16 mouse cellular contexts compared by ENCODE assay signal in the genomic region with DNA sequence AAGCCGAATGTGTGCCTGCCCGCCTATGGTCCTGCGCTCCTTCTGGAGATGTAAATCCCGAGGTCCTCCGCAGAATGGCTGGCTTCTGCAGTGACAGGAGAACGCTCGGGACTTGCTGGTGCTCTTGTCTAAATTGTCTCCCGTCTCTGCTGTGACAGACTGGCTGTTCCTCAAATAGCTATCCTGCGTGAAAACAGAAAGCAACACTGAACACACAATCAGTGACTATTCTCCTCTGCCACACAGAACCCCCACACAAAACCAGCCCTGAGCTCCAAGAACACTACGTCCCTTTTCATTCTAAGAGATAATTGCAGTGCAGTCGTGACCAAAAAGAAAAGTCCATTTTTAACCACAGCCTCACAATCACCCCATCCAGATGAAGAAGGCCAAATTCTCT.
DNase-seq lines count a peak whose midpoint lies in the region; ATAC-seq lines count a peak whose summit lies in the region.
"Had no signal": no experiment of that assay in that cellular context is flagged by ENCODE, and none has a peak within 500 bp of the region (broad histone marks: within the 10 kb centered on the region; RNA-seq: fewer than 3 reads in every experiment).

No protein-coding gene starts in this region.

- H3K36me3 ChIP-seq in forebrain, embryonic 11.5 days (ENCODE audit: control insufficient read depth, insufficient read depth, low read length) = no peaks in the 10 kb centered on the region
- H3K36me3 ChIP-seq: hindbrain, embryonic 12.5 days; limb, embryonic 13.5 days had no signal

- peak; percentile 72 for DNase-seq in left cerebral cortex, adult 11 months (ENCODE audit: low spot score)
- no peak for DNase-seq in left cerebral cortex, postnatal 4 days
- peak; percentile 64 to 78 for DNase-seq in frontal cortex, postnatal 36 days (ENCODE audit: low spot score in 2 of 2)
- DNase-seq in left cerebral cortex, postnatal 14 days (ENCODE audit: low spot score in 2 of 2) = peak; percentile 61 to 92
- peak; percentile 50 for DNase-seq in testis, postnatal 10 days (ENCODE audit: low spot score)
- no peak for DNase-seq in ovary, postnatal 10 days (ENCODE audit: low spot score)
- no peak for DNase-seq in forebrain, embryonic 11.5 days (ENCODE audit: low spot score)
- DNase-seq in kidney, adult 11 months = no peak
- DNase-seq: kidney, adult 9 months; lung, embryonic 14.5 days; retina, postnatal 1 day had no signal

- no peak overlapping the region for H3K4me3 ChIP-seq in forebrain, embryonic 11.5 days (ENCODE audit: low read depth, low read length)
- H3K4me3 ChIP-seq: hindbrain, embryonic 12.5 days; limb, embryonic 13.5 days had no signal

- H3K9ac ChIP-seq in forebrain, embryonic 11.5 days (ENCODE audit: low read length) = no peak overlapping the region
- H3K9ac ChIP-seq: hindbrain, embryonic 12.5 days; limb, embryonic 13.5 days; lung, embryonic 14.5 days had no signal

- no peak for ATAC-seq in forebrain, embryonic 11.5 days (replicated peaks; ENCODE audit: low FRiP score)
- ATAC-seq: CD4-positive, CD25-positive, alpha-beta regulatory T cell, adult 4 months; Patski had no signal

- H3K27me3 ChIP-seq in forebrain, embryonic 11.5 days (ENCODE audit: control insufficient read depth, insufficient read depth, low read length) = no peaks in the 10 kb centered on the region
- H3K27me3 ChIP-seq: hindbrain, embryonic 12.5 days; limb, embryonic 13.5 days had no signal

- WGBS in forebrain, embryonic 11.5 days = 78% methylated on average over 11 of the region's 11 CpGs

- no peak overlapping the region for H3K27ac ChIP-seq in forebrain, embryonic 11.5 days (ENCODE audit: low read depth, low read length)
- H3K27ac ChIP-seq: hindbrain, embryonic 12.5 days; limb, embryonic 13.5 days had no signal

- H3K4me2 ChIP-seq in forebrain, embryonic 11.5 days (ENCODE audit: low read depth, low read length, severe bottlenecking) = no peak overlapping the region
- H3K4me2 ChIP-seq: hindbrain, embryonic 12.5 days; limb, embryonic 13.5 days; lung, embryonic 14.5 days; midbrain, embryonic 11.5 days had no signal

- intact Hi-C loops in left cerebral cortex, postnatal 4 days (cut with DNase I) = no loop called here
- intact Hi-C loops in left cerebral cortex, postnatal 14 days (cut with DNase I) = loop anchor here (5.0 kb wide), 3 partner anchors 90 to 300 kb away; a partner anchor contains a TSS

- H3K9me3 ChIP-seq in forebrain, embryonic 11.5 days (ENCODE audit: control insufficient read depth, low read length) = no peaks in the 10 kb centered on the region
- H3K9me3 ChIP-seq: hindbrain, embryonic 12.5 days; limb, embryonic 13.5 days had no signal

- H3K4me1 ChIP-seq in forebrain, embryonic 11.5 days (replicated peaks; ENCODE audit: control insufficient read depth, insufficient read depth, low read length) = no peaks in the 10 kb centered on the region
- H3K4me1 ChIP-seq: hindbrain, embryonic 12.5 days; limb, embryonic 13.5 days had no signal

Comparison
In these comparisons a context has a peak if more than half of its experiments do, and no peak if none do; other contexts are left out.
1. DNase-seq: peak in left cerebral cortex, adult 11 months (single experiment), frontal cortex, postnatal 36 days (2 of 2), left cerebral cortex, postnatal 14 days (2 of 2) and testis, postnatal 10 days (single experiment); none in left cerebral cortex, postnatal 4 days (single experiment), ovary, postnatal 10 days (single experiment), forebrain, embryonic 11.5 days (single experiment) and kidney, adult 11 months (single experiment).